Mouse (Mus musculus) left cerebral cortex, adult 2 months (tissue): ENCODE data around the gene Gucy2c. TPM values are rescaled to one million over a fixed set of nuclear protein-coding genes. Genes with fewer than 3 reads are reported as not detected.

Experiments used
- DNase-seq, 2 experiments: peaks; one replicate each; pipeline ENCODE4 v3.0.0; 2021 to 2022; ENCODE audit warnings: low spot score in 2 of 2, mixed read lengths in 1 of 2; ENCODE audit errors: extremely low spot score in 1 of 2
- H3K27ac ChIP-seq: fragments of 200-600 bp; 2 replicates; pipeline ENCODE4 v1.8.1; 2022
- H3K4me3 ChIP-seq: fragments of 200-600 bp; 2 replicates; pipeline ENCODE4 v1.8.1; 2022
- CTCF ChIP-seq: fragments of 200-600 bp; IDR thresholded peaks from 2 replicates; pipeline ENCODE4 v1.8.1; 2022; ENCODE audit warnings: antibody characterized with exemption, mild to moderate bottlenecking, moderate library complexity
- intact Hi-C: fragments of 180-260 bp; cut with DNase I; formaldehyde crosslinking; loops from one replicate; pipeline ENCODE4 v1.15.1; 2025
- total RNA-seq, 2 experiments: library from RNA; stranded (reverse); gene quantifications; 2 replicates each; pipeline ENCODE4 v1.2.3; 2021

Gene Gucy2c
- total RNA-seq, 2 experiments from 2014 or later: 0.38 to 0.40 TPM

DNA sequence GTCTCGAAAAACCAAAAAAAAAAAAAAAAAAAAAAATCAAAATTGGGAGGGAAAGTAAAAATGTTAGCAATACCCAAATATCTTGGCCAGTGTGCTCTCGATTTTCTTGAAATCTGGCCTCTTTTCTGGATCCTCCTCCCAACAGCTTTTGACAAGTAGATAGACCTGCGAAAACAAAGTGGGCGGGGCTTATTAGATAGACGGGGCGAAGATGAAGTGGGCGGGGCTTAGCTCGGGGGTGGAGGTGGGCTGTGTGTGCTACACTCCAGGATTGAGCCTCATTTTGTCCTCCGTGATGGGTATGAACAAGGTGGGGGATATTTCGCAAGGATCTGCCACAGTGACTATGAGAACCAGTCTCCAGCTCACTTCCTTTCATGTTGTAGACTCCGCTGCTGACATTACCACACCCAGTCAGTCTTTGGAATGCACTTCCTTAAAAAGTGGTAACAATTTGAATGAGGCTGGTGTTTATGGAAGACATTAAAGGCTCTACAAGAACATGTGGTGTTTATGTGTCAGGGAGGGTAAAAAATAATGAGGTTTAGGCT, 65.6 kb downstream of the Gucy2c start:
- no peak for DNase-seq

DNA sequence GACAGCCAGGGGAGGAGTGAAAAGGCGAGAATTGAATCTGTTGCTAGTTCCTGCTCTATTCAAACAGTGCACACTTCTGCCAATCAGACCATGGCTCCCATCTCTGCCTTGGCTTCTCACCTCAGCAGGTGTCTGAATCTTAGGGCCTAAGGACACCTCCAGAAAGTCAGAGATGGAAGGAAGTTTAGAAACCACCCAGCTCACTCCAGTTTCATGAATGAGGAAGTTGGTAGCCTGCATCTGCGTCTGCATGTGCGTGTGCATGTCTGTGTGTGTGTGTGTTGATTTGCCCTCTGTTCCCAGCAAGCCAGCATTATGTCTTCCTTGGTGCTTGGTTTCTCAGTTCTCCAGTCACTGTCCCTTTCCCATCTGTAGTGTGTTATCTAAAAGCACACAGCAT, 67.5 kb downstream of the Gucy2c start:
- intact Hi-C loops: no loop called here
- no peak for DNase-seq
- no peak overlapping the region for H3K4me3 ChIP-seq
- H3K27ac ChIP-seq: no peak overlapping the region
- TF ChIP-seq CTCF: no peak

More for the DNA sequence above, 65.6 kb downstream of the Gucy2c start:
- no peak overlapping the region for H3K27ac ChIP-seq
- no peak overlapping the region for H3K4me3 ChIP-seq
- intact Hi-C loops: no loop called here
- TF ChIP-seq CTCF: no peak

DNA sequence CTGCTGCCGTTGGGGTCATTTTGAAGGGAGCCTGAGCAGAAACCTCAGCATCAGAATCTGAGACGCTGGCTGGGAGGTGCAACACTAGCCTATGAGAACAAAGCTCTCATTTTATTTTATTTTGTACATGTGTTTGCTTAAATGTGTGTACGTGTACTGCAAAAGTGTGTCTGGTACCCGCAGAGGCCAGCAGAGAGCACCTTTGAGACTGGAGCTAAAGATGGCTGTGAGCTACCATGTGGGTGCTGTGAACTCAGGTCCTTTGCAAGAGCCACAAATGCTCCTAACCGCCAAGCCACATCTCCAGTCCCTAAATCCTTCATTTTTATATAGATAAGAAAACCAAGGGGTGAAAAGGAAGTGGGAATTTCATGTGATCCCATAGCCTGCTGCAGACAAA, 71.2 kb downstream of the Gucy2c start:
- no peak overlapping the region for H3K4me3 ChIP-seq
- H3K27ac ChIP-seq: no peak overlapping the region
- DNase-seq: no peak
- intact Hi-C loops: no loop called here
- TF ChIP-seq CTCF: no peak

DNA sequence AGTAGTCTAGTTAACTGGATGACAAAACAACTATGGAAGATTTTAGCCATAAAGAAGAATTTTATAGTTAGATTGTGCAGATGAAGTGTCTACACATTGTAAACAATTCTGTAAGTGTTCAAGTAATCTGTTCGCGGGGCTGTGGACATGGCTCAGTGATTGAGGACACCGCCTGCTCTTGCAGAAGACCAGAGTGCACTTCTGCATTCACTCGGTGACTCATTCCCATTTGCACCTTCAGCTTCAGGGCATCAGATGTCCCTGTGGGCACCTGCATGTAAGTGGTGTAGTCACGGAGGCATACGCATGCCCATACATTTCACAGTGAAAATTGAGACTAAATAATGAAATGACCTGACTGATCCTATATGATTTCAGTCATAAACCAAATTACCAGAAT, 73.0 kb downstream of the Gucy2c start:
- H3K27ac ChIP-seq: no peak overlapping the region
- intact Hi-C loops: no loop called here
- H3K4me3 ChIP-seq: no peak overlapping the region
- DNase-seq: no peak
- no peak for TF ChIP-seq CTCF

DNA sequence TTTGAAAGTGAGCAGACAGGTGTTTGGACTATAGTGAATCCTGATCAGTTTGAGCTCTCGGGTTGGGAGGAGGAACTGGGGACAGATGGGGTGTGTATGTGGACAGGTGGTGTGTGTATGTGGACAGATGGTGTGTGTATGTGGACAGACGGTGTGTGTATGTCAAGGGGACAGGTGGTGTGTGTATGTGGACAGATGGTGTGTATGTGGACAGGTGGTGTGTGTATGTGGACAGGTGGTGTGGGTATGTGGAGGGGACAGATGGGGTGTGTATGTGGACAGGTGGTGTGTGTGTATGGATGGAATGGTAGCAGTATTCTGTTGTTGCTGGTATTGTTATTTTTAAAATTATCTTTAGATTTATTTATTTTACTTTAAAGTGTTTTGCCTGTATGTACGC, 79.7 kb downstream of the Gucy2c start:
- intact Hi-C loops: no loop called here
- no peak for DNase-seq
- TF ChIP-seq CTCF: no peak
- no peak overlapping the region for H3K4me3 ChIP-seq
- H3K27ac ChIP-seq: no peak overlapping the region

DNA sequence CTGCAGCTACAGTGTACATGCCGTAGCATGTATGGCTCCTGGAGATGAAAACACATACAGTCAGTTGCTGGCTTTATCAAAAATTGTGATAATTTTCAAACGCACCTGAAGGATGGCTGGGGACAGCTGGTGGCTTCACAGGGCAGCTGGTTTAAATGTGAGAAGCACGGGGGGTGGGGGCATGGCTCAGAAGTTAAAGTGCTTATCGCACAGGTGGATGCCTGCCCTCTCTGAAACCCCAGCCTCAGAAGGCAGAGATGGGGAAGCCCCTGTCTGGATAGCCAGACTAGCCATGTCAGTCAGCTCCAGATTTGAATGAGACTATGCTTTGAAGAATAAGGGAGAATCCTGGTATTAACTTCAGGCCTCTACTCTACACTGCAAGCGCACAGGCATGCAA, 80.4 kb downstream of the Gucy2c start:
- no peak for DNase-seq
- intact Hi-C loops: no loop called here
- H3K4me3 ChIP-seq: no peak overlapping the region
- no peak for TF ChIP-seq CTCF
- H3K27ac ChIP-seq: no peak overlapping the region

DNA sequence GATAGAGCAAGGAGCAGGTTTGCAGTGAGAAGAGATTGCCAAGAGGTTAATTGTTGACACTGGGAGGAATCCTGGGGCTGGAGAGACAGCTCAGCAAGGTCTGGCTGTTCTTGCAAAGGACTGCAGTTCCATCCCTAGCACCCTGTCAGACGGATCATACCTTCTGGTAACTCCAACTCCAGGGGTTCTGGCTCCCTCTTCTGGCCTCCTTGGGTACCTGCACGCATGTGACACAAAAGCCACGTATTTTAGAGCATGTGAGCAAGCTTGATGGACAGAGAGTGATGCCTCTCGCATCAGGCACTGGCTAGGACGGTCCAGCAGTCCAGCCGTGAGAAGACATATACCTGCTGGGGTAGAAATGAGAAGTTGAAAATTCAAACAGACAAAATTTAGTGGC, 90.3 kb downstream of the Gucy2c start:
- intact Hi-C loops: no loop called here
- Histone ChIP-seq H3K4me3 (no peak overlapping the region), H3K27ac (no peak overlapping the region)
- no peak for DNase-seq
- TF ChIP-seq CTCF: no peak; the same call in 1 of the 2 replicates

DNA sequence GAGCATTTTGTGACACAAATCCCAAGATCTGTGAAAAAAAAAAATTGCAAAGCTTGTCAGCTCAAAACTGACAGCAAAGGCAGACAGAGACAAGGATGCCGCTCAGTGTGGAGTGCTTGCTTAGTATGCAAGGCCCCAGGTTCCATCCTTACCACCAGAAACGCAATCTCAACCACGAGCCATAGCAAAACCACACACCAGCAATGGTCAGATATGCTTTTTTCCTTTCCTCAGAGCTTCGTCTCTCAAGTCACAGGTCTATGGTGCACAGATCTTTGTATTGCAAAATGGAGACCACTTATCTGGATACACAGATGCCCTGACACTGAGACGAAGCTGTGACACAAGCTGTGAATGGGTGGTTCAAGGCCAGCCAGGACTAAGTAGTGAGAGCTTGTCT, 91.0 kb downstream of the Gucy2c start:
- H3K27ac ChIP-seq: no peak overlapping the region
- no peak overlapping the region for H3K4me3 ChIP-seq
- no peak for DNase-seq
- no peak for TF ChIP-seq CTCF
- intact Hi-C loops: no loop called here

DNA sequence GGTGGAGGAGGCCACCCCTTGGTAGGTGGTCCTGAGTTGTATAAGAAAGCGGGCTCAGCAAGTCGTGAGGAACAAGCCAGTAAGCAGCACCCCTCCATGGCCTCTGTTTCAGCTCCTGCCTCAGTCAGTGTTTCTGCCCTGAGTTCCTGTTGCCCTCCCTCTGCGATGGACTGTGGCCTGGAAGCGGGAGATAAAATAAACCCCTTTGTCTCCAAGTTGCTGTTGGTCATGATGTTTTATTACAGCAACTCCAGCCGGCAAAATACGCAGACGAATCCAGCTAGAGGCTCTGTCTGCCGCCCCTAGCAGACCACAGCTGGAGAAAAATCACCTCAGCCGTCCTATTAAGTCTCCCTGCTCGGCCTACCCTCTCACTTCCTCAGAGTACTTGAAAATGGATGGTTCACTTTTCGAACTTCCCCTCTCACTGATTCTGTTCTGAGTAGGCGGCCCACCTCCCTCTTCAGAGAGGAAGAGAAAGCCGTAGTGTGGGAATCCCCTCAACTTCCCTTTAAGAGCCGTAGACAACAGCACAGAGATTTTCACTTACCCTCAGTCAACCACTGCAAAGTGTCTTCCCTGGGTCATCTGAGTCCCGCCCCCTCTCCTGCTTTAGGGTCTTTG, 91.7 kb downstream of the Gucy2c start:
- Histone ChIP-seq H3K4me3 (no peak overlapping the region), H3K27ac (no peak overlapping the region)
- intact Hi-C loops: loop anchor here (2.0 kb wide), 1 partner anchor 33 kb away; no protein-coding TSS in a partner anchor
- no peak for TF ChIP-seq CTCF
- DNase-seq: no peak

DNA sequence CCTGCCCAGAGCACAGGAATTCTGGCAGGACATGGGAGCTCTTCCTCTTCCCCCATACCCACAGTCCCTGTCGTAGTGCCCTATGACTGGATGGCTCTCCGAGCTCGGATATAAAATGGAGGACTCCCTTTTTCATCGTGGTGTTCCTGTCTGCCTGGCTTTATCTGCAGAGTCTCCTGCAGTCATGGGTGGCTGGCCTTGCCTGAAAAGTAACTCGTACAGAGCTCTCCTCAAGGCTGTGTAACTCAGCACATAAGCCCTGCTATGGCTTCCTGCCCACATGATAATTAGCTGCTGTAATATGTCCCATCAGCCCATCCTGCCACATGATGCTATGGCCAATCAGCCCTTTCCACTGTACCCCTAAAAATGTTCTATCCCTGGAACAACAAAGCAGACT, 96.1 kb downstream of the Gucy2c start:
- TF ChIP-seq CTCF: no peak
- DNase-seq: no peak
- intact Hi-C loops: no loop called here
- Histone ChIP-seq H3K4me3 (no peak overlapping the region), H3K27ac (no peak overlapping the region)

DNA sequence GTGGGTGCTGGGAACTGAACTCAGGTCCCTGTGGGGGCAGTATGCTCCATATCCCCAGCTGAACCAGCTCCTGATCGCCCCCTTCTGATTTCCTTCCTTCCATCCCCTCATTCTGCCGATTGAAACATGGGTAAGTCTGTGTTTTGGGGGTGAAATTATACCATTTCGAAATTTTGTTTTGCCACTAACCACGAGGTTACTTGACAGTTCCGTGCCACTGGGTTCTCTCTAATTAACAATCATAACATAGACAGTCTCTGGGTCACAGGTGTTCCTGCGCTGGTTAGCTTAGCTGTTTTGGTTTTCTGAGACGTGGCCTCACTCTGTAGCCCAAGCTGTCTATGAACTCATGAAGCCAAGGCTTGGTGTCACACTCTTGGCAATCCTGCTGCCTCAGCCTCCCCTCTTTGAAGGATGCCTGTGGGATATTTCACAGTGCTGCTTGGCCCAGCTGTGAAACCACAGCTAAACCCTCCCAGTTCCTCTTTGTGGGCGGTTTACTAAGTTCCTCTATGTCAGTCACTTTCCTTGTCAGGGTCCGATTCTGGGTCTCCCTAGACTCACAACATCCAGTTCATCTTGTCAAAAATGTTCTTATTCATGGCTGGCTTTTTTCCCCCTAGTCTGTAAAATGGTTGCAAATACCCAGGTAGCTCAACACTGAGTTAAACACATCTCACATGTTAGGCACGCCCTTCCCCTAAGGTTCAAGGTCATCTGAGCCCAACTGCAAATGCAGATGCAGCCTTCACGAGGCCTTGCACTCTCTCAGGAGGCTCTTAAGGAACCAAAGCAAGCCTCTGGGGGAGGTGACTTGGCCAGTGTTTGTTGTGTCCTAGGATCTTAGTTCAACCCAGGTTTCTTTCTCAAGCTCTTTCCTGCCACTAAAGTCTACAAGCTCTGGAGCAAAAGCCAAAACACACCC, 97.9 kb downstream of the Gucy2c start:
- no peak overlapping the region for H3K27ac ChIP-seq
- intact Hi-C loops: no loop called here
- DNase-seq: no peak
- H3K4me3 ChIP-seq: no peak overlapping the region
- TF ChIP-seq CTCF: no peak

DNA sequence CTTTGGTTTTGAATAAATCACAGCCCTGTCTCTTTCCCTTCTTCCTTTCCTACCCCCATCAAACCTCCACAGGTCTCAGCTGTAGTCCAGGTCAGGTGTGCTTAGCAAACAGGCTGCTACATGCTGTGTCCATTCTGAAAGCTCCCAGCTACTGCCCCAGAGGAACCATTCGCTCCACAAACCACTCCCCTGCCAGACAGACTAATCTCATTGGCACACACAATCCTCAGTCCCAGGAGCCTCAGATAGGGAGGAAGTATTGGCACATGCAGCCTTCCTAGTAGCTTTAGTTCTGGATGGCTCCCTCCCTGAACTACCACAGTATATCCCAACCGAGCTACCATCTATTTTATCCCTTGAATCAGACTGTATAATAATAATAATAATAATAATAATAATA, 102.2 kb downstream of the Gucy2c start:
- intact Hi-C loops: no loop called here
- no peak for TF ChIP-seq CTCF
- DNase-seq: no peak
- Histone ChIP-seq H3K4me3 (no peak overlapping the region), H3K27ac (no peak overlapping the region)
